Mouse (Mus musculus) hindbrain, embryonic 16.5 days (tissue): ENCODE data around the gene Tfip11. TPM values are rescaled to one million over a fixed set of nuclear protein-coding genes. Genes with fewer than 3 reads are reported as not detected.

Experiments used
- ATAC-seq: fragments of 200-750 bp; cut with Nextera tagmentation; 2 replicates; pipeline ENCODE4 v1.8.0; 2017; ENCODE audit warnings: moderate TSS enrichment, moderate library complexity
- H3K27ac ChIP-seq: fragments of 300-500 bp; sonication (generic); 2 replicates; pipeline ENCODE4 v1.5.1; 2014; ENCODE audit warnings: low read depth, mild to moderate bottlenecking, control low read depth, low read length, moderate library complexity
- H3K27me3 ChIP-seq: fragments of 300-500 bp; sonication (generic); replicated peaks from 2 replicates; pipeline ENCODE4 v1.6.1; 2014; ENCODE audit warnings: low read length; ENCODE audit not compliant: control insufficient read depth, insufficient read depth
- H3K36me3 ChIP-seq: fragments of 300-500 bp; sonication (generic); 2 replicates; pipeline ENCODE4 v1.6.1; 2014; ENCODE audit warnings: mild to moderate bottlenecking, low read length, moderate library complexity, mixed read lengths; ENCODE audit not compliant: control insufficient read depth, insufficient read depth
- H3K4me1 ChIP-seq: fragments of 300-500 bp; sonication (generic); 2 replicates; pipeline ENCODE4 v1.6.1; 2014; ENCODE audit warnings: low read depth, low read length; ENCODE audit not compliant: control insufficient read depth, insufficient read depth
- H3K4me2 ChIP-seq: fragments of 300-500 bp; sonication (generic); 2 replicates; pipeline ENCODE4 v1.6.1; 2014; ENCODE audit warnings: mild to moderate bottlenecking, low read length, control low read depth, moderate library complexity
- H3K4me3 ChIP-seq: fragments of 300-500 bp; sonication (generic); 2 replicates; pipeline ENCODE4 v1.5.1; 2014; ENCODE audit warnings: mild to moderate bottlenecking, low read length, control low read depth, moderate library complexity
- H3K9ac ChIP-seq: fragments of 300-500 bp; sonication (generic); 2 replicates; pipeline ENCODE4 v1.6.1; 2014; ENCODE audit warnings: low read depth, mild to moderate bottlenecking, control low read depth, low read length, moderate library complexity
- H3K9me3 ChIP-seq: fragments of 300-500 bp; sonication (generic); 2 replicates; pipeline ENCODE4 v1.6.1; 2014; ENCODE audit warnings: mild to moderate bottlenecking, low read length, moderate library complexity; ENCODE audit not compliant: control insufficient read depth
- WGBS: fragments of 180-500 bp; shearing (Covaris S2); extraction: QIAGEN DNeasy Blood & Tissue Kit; methylation state at CpG from one replicate; pipeline ENCODE4 v1.1.7; 2014; 5-methylcytosine and 5-hydroxymethylcytosine counted together
- polyA plus RNA-seq: library from polyadenylated mRNA; unstranded; fragments of >200 nt; fragmentation: Nextera tagmentation; extraction: Ambion mirVana; gene quantifications from 2 replicates; pipeline ENCODE4 v1.2.1, GENCODE M21; 2015

Tfip11 gene
- polyA plus RNA-seq, 1 experiment from 2014 or later = 31.9 TPM

DNA sequence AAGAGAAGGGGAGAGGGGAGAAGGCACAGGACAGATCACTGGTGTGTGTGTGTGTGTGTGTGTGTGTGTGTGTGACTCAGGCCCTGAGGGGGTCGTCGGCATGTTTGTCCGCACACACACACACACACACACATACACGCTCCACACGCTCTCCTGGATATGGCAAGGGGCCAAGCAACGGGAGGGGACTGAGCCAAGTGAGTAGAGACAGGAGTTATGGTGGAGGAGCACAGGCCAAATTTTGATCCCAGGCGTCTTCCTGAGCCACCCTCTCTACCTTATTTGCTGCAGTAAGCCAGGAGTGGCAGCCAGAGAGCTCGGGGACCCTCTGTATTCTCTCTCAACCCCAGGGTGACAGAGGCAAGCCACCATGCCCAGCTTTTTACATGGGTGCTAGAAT, 36.9 kb upstream of the Tfip11 start:
- no peaks in the 10 kb centered on the region for H3K27me3 ChIP-seq
- no peak overlapping the region for H3K4me3 ChIP-seq
- no peaks in the 10 kb centered on the region for H3K9me3 ChIP-seq
- no peak for ATAC-seq
- no peak overlapping the region for H3K27ac ChIP-seq
- no peak overlapping the region; the same call in 1 of the 2 replicates for H3K4me2 ChIP-seq
- H3K9ac ChIP-seq = no peak overlapping the region
- H3K4me1 ChIP-seq = no peaks in the 10 kb centered on the region
- WGBS = 45% methylated on average over 7 of the region's 8 CpGs
- H3K36me3 ChIP-seq = no peaks in the 10 kb centered on the region

DNA sequence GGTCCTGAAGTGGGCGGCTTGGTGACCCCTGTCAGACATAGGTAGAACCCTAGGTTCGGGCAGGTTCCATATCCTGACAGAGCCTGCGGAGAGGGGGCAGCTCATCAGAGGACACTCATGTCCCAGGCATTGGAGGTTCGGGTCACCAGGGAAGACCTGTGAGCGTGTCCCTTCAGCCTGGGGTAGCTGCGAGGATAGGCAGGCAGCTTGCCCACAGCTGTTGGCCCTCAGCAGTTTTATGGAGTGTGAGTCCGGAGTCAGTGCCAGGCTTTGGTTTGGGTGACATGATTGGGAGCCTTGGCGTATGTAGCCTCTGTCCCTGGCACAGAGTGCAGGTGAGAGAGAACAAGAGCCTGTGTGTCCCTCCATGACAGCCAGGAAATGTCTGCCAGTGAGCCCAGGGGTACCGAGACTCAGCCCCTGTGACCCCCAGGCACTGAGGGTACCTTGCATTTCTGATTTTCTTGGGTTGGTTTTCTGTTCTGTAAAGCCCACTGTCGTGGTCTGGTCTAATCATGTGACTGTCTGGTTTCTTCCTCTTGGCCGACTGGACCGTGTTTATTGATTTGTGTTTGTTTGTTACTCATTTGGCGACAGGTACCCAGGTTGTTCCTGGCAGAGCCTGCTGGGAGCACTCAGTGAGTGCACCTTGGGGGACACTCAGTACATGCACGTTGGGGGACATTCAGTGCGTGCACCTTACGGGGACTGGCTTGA, 36.2 kb upstream of the Tfip11 start:
- no peak for ATAC-seq
- Histone ChIP-seq H3K4me3 (no peak overlapping the region), H3K9me3 (no peaks in the 10 kb centered on the region), H3K4me2 (no peak overlapping the region), H3K9ac (no peak overlapping the region; the same call in 1 of the 2 replicates), H3K36me3 (no peaks in the 10 kb centered on the region), H3K4me1 (no peaks in the 10 kb centered on the region), H3K27ac (no peak overlapping the region), H3K27me3 (no peaks in the 10 kb centered on the region)
- 87% methylated on average over 16 of the region's 16 CpGs for WGBS

DNA sequence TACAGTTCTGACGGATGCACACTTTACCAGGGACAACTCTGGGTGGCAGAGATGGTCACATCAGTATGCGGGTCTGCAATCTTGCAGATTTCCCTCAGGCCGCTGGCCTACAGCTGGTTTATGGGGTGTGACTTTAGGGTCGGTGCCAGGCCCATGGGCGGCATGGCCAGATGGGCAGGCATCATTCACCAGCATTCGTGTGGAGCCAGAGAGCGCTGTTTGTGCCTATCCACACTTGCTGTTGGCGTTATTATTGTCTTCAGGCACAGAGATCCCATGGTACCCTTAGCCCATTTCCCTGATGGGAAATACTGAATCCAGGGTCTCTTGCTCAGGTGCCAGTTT, 35.6 kb upstream of the Tfip11 start:
- 76% methylated on average over 8 of the region's 8 CpGs for WGBS
- ATAC-seq = no peak

DNA sequence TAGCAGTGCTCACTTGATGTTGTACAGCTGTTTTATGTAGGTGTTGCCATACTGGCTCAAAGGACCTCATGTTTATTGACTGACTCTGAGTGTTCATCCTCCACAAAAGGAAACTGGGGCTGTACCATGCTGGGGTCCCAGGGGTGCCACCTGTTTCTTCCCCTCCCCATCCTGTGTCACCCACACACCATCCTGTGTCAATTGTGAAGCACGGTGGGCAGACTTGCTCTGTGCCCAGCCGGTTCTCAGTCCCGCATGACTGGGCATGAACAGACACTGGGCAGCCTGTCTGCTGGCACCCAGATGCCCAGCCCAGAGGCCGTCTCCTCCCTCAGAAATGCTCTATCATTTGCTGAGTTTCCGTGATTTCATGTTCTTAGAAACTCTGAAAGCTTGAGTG, 34.3 kb upstream of the Tfip11 start:
- H3K4me3 ChIP-seq = no peak overlapping the region
- H3K27ac ChIP-seq = no peak overlapping the region
- WGBS = 70% methylated on average over 5 of the region's 5 CpGs
- no peak overlapping the region for H3K4me2 ChIP-seq
- H3K4me1 ChIP-seq = no peaks in the 10 kb centered on the region; the same call in 1 of the 2 replicates
- ATAC-seq = no peak
- no peak overlapping the region for H3K9ac ChIP-seq
- no peaks in the 10 kb centered on the region for H3K36me3 ChIP-seq
- no peaks in the 10 kb centered on the region for H3K27me3 ChIP-seq
- no peaks in the 10 kb centered on the region for H3K9me3 ChIP-seq

More for the DNA sequence above, 35.6 kb upstream of the Tfip11 start:
- no peak overlapping the region for H3K27ac ChIP-seq
- no peaks in the 10 kb centered on the region for H3K9me3 ChIP-seq
- H3K4me1 ChIP-seq = no peaks in the 10 kb centered on the region
- H3K36me3 ChIP-seq = no peaks in the 10 kb centered on the region
- H3K4me3 ChIP-seq = no peak overlapping the region
- no peak overlapping the region for H3K9ac ChIP-seq
- no peaks in the 10 kb centered on the region for H3K27me3 ChIP-seq
- H3K4me2 ChIP-seq = no peak overlapping the region

DNA sequence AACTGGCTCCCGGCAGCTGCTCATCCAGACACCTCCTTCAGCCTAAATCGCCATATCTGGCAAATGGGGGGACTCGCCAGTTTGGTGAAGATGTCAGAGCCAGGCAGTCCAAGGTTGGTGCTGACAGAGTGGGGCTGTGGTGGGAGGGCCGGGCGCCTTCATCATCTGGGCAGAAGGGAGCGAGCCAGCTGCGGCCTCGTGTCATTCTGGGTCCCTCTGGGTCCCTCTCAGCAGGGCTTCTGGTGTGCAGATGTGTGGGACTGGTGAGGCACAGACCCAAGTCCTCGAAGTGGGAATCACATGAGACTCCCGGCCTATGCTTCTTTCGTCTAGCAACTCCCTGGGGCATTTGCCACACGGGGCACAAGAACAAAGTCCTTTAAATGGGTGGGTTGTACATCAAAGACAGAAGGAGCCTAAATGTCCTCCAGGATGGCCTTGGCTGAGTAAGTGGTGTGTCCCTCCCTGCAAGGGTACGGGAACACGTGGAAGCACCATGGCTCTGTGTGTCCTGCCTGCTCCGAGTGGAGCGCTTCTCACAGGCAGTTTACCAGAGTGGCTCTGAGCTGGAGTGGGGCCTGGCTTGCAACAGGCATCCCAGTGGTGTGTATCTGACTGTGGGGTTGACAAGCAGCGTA, 33.7 kb upstream of the Tfip11 start:
- 68% methylated on average over 17 of the region's 17 CpGs for WGBS
- Histone ChIP-seq H3K4me3 (no peak overlapping the region), H3K27ac (no peak overlapping the region), H3K27me3 (no peaks in the 10 kb centered on the region), H3K9me3 (no peaks in the 10 kb centered on the region), H3K4me1 (no peaks in the 10 kb centered on the region; the same call in 1 of the 2 replicates), H3K9ac (no peak overlapping the region), H3K36me3 (no peaks in the 10 kb centered on the region), H3K4me2 (no peak overlapping the region)
- ATAC-seq = no peak

DNA sequence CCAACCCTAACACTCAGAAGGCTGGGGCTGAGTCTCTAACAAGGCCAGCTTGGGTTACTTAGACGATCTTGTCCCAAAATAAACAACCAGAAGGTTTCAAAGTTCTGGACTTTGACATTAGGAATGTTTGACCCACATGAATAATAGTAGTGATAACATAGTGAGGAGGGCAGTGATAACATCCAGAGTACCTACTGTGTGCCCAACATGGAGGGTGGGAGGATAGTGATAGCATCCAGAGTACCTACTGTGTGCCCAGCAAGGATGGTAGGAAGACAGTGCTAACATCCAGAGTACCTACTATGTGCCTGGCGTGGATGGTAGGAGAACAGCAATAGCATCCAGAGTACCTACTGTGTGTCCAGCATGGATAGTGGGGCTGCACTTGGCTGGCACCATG, 32.4 kb upstream of the Tfip11 start:
- 89% methylated on average over 2 of the region's 2 CpGs for WGBS

DNA sequence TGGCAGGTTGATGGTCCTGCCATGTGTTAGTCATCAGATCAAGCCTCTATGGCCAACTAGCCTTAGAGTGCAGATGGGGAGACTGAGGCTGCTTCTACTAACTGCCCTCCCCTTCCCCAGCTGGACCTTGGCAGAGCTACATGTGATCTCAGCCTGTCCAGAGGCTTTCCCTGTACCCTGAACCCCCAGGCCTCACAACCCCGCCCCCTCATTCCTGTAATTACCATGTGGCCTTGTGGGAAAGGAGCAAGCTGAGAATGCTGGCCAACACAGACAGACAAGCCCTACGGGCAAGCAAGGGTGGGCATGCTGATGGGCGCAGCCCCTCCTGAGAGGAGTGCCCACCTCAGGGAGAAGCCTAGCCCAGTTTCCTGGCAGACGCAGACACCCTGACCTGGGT, 31.5 kb upstream of the Tfip11 start:
- no peak overlapping the region for H3K4me2 ChIP-seq
- no peaks in the 10 kb centered on the region for H3K36me3 ChIP-seq
- H3K9me3 ChIP-seq = no peaks in the 10 kb centered on the region
- H3K27ac ChIP-seq = no peak overlapping the region
- no peaks in the 10 kb centered on the region; the same call in 1 of the 2 replicates for H3K4me1 ChIP-seq
- no peak for ATAC-seq
- no peaks in the 10 kb centered on the region for H3K27me3 ChIP-seq
- no peak overlapping the region for H3K4me3 ChIP-seq
- 72% methylated on average over 4 of the region's 4 CpGs for WGBS
- no peak overlapping the region for H3K9ac ChIP-seq

More for the DNA sequence above, 32.4 kb upstream of the Tfip11 start:
- no peak overlapping the region for H3K27ac ChIP-seq
- no peaks in the 10 kb centered on the region for H3K27me3 ChIP-seq
- no peak overlapping the region for H3K4me3 ChIP-seq
- H3K4me2 ChIP-seq = no peak overlapping the region
- H3K36me3 ChIP-seq = no peaks in the 10 kb centered on the region
- no peaks in the 10 kb centered on the region; the same call in 1 of the 2 replicates for H3K4me1 ChIP-seq
- H3K9ac ChIP-seq = no peak overlapping the region
- H3K9me3 ChIP-seq = no peaks in the 10 kb centered on the region
- no peak for ATAC-seq

DNA sequence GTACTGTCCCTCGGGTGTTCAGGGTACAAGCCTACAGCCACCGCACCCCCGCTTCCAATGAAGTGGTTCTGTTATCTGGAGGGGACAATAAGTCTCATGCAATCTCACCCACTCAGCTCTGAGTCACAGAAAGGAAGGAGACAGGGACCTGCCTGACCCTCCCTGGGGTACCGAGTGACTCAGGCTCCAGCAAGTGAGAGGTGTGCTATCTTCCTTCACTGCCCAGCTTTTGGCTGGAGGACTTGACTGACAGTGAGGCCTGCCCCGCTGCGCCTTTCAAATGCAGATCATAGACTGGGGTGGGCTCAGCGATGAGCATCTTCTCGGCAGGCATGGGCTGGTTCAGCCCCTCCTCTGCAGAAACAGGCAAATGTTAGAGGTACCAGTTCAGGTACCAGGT, 31.0 kb upstream of the Tfip11 start:
- no peak for ATAC-seq
- no peaks in the 10 kb centered on the region for H3K9me3 ChIP-seq
- no peaks in the 10 kb centered on the region for H3K36me3 ChIP-seq
- no peak overlapping the region for H3K27ac ChIP-seq
- H3K27me3 ChIP-seq = no peaks in the 10 kb centered on the region
- H3K4me2 ChIP-seq = no peak overlapping the region
- no peaks in the 10 kb centered on the region; the same call in 1 of the 2 replicates for H3K4me1 ChIP-seq
- H3K4me3 ChIP-seq = no peak overlapping the region
- WGBS = 31% methylated on average over 8 of the region's 8 CpGs
- H3K9ac ChIP-seq = no peak overlapping the region

DNA sequence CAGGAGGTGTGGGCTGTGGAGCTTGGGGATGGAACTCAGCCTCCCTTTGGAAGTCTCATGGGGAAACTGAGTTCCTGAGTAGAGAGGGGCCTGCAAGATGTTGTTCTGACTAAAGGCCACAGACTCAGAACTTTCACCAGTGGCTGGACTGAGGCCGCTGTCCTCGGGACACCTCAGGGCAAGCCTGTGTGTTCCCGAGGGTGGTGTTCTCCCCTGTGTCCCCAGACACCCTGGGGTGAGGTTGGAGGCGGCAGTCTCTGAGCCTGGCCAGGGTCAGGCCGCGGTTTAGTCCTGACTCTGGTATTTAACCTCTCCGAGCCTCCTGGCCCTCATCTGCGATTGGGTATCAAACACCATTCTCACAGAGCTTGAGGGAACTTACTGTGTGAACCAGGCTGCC, 30.6 kb upstream of the Tfip11 start:
- Histone ChIP-seq H3K4me2 (no peak overlapping the region), H3K9me3 (no peaks in the 10 kb centered on the region), H3K27ac (no peak overlapping the region), H3K36me3 (no peaks in the 10 kb centered on the region), H3K9ac (no peak overlapping the region), H3K4me1 (no peaks in the 10 kb centered on the region; the same call in 1 of the 2 replicates), H3K4me3 (no peak overlapping the region), H3K27me3 (no peaks in the 10 kb centered on the region)
- 61% methylated on average over 8 of the region's 8 CpGs for WGBS
- ATAC-seq = no peak
